Mouse (Mus musculus) WW6 (cell line): ENCODE measurements around the gene Sap30l.
"Not testable (repeated sequence)": the region's sequence is repeated elsewhere in the genome, so short reads cannot be mapped to it uniquely, and the experiment has no call there.

ENCODE experiments used
- DNase-seq: peaks from one replicate; pipeline ENCODE4 v3.0.0-alpha.2; 2013; ENCODE audit warnings: low read depth, low spot score

The Sap30l gene

DNA sequence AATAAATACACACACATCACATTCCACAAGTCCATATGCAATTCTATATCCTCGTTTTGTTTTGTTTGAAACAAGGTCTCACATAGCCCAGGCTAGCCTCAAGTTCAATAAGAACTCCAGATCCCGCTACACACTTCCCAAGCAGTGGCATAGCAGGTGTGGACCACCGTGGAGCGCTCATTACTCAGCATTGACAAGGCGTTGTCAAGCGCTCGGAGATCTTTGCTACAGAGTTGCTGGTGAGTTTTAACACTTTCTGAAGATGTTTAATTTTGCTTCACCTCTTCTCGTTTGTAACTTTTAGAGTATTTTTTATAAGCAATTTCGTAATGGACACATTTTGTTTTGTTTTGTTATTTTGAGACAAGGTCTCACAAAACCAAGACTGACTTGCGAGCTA, 2.0 kb upstream of the Sap30l start:
- DNase-seq, result no peak

DNA sequence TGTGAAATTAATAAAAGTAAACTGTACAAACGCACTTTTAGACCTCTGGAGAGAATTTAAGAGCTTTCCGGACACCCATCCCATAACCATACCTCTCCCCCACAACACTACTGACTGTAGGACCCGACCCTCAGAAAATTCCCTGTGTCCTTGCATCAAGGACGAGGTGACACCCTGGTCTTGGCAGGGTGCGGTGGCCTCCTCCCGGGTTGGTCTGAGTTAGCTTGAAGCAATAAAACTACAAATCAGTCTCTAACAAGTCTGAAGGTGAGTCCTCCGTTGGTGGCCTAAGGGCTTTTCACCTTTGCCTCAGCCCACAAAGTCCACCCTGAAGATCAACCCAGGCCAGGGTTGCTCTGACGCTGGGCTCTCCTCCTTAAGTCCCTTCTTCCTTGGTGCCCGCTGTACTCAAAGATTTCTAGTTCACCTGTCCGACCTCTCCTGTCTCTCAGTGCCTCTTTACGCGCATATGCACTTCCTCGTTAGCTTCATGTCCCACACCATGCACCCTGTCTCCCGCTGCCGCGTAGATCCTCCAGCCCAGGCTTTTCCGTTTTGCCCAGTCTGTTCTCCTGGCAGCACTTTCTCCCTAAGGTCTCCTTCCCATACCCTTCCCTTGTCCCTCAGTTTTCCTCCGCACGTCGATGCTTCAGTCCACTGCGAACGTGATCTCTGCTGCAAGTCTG, 1.0 kb upstream of the Sap30l start:
- DNase-seq, result no peak

DNA sequence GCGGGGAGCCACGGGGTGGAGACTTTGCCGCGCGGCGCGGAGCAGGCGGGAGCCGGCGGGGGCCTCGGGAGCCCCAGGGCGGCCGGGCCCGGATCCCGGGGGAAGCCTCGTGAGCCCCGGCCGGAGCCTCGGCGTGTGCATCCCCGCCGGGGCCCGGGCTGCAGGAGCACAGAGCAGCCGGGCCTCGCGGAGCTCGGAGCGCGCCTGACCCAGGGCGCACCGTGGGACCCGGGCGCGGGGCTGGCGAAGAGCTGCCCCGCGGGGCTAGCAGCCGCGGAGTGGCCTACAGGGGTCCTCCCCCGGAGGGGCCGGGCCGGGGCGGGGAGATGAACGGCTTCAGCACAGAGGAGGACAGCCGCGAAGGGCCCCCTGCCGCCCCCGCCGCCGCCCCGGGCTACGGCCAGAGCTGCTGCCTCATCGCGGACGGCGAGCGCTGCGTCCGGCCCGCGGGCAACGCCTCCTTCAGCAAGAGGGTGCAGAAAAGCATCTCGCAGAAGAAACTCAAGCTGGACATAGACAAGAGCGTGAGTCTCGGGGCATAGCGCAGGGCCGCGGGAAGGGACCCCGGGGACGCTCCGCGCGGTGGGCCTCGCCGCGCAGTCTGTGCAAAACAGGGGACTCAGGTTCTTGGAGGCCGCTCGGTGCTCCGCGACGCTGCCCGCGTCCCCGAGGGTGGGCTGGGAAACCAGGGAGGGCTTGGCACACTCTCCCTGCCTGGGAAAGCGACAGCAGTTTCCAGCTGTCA, 501 bp downstream of the Sap30l start:
- DNase-seq, result no peak

DNA sequence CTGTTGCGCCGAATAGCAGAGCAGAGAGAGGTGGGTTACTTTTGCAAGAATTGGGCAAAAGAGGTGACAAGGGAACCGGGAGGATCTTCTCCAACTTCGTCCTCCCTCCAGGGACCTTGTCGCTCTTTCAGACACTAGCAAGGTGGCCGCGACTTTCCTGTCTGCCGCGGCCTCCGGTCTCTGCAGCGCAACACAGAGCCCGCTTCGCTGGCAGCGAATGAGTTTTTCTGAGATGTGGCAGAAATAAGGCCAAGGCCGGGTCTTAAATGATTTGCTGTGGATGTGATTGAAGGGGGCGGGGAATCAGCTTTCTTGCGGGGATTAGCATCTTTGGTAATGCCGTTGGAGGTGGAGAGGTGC, 1.1 kb downstream of the Sap30l start:
- no peak for DNase-seq

DNA sequence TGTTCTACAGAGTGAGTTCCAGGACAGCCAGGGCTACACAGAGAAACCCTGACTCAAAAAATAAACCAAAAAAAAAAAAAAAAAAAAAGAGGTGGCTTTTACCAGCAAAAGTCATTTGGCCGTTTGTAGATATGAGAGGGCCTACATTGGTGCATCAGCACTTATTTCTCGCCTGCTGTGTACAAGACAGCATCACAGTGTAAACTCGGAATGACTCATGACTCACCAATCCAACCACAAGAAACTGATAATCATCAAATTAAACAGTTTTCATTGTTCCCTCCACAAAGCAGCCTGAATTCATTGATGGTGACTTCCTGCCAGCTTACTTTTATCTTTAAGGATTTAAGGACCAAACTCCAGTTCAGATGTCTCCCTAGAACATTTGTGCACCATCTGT, 3.6 kb downstream of the Sap30l start:
- no peak for DNase-seq

DNA sequence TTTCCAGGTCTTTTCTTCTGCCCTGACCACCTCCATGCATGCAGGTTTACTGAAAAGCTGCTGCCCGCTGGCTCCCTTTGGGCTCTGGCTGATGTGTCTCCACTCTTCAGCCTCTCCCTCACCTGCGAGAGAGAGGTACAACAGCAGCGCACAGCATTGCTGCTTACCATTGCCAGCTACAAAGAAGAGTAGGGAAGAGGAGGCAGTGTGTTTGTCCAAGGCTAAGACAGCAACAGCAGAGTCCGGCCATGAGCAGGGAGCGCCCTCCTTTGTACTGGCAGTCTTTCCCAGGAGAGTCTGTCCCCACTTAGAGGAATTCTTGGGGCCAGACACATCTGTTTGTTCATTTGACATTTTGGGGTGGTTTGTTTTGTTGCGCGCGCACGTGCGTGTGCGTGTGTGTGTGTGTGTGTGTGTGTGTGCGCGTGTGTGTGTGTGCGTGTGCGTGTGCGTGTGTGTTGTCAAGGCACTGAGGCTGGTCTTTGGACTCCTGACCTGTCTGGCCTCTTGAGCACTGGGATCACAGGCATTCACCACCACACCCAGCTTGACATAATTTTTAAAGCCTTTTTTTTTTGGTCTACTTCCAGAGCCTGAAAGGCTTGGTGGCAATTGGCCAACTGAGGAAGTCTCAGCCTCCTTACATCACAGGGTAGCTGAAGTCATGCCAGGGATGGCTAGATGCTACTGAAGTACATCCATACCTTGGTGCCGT, 7.7 kb downstream of the Sap30l start:
- no peak for DNase-seq

DNA sequence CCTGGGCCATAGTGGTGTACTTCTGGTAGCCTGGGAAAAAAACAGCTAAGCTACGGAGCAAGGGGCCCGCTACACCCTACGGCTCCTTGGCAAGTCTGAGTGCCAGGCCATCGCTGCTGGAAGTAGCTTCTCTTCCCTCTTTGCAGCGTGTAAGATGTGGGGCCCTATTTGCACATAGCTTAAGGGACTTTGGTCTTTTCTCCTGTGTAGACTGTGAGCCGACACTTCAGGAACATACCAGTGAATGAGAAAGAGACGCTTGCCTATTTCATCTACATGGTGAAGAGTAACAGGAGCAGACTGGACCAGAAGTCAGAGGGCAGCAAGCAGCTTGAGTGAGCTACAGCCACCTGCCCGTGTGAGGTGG, 8.3 kb downstream of the Sap30l start:
- DNase-seq, result no peak

DNA sequence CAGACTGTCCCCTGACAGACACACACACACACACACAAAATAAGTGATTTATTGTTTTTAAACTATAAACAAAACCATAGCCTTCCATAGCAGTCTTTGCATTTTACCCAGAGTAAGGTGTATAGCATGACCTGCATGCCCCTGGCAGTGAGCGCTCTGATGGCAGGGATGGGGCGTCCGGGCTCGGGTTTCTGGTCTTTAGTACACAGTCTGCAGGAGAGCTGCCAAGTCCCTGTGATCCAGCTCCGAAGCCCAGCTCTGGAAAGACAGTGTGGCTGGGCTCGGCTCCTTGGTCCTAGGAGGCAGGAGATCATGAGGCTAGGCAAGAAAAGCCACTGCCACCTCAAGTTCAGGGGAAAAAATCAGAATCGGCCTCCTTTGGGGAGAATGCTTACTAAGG, 9.6 kb downstream of the Sap30l start:
- no peak for DNase-seq

DNA sequence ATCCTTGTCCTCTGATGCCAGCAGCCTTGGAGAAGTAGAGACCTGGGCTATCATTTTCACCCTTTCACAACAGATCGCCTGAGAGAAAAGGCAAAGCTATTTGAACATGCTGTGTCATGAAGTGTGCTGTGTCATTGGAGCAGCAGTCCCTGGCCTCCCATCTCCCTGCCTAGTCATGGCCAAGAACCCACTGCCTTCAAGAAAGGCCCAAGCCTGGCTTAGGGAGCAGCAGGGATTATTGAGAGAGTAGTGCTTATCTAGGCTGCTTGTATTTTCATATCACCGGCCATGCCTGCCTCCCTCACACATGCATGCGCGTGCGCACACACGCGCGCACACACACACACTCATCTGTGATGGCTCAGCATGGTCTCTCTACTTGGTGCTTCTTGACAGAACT, 10.8 kb downstream of the Sap30l start:
- DNase-seq, result no peak

DNA sequence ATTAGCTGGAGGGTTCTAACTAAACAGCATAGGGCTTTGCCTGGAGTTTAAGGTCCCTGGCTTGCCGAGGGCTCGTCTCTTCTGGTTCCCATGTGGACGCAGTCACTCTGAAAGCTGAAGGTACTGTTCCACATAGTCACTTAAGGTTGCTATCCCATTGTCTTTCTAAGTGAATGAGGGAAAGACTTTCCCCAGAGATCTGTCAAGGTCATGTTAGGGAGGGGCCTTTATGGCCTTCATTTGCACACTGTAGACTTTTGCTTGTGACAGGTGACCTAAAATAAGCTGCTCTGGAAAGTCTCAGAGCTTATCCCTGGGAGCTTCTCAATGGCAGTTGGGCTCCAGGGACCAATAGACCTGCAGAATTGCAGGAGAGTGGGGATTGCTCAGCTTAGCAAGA, 12.2 kb downstream of the Sap30l start:
- DNase-seq, result no peak

DNA sequence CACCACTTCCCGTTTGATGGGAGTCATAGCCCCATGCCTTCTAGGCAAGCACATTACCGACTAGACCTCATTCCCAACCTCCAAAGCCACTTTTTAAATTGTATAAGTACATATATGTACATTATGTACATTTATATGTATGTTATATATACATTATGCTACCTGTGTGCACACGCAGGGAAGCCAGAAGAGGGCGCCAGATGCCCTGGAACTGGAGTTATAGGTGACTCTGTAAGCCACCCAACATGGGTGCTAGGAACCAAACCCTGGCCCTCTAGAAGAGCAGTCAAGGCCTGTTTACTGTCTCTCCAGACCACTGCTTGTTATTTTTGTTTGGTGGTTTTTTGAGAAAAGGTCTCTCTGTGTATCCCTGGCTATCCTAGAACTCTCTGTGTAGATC, 16.8 kb downstream of the Sap30l start:
- DNase-seq, result no peak

DNA sequence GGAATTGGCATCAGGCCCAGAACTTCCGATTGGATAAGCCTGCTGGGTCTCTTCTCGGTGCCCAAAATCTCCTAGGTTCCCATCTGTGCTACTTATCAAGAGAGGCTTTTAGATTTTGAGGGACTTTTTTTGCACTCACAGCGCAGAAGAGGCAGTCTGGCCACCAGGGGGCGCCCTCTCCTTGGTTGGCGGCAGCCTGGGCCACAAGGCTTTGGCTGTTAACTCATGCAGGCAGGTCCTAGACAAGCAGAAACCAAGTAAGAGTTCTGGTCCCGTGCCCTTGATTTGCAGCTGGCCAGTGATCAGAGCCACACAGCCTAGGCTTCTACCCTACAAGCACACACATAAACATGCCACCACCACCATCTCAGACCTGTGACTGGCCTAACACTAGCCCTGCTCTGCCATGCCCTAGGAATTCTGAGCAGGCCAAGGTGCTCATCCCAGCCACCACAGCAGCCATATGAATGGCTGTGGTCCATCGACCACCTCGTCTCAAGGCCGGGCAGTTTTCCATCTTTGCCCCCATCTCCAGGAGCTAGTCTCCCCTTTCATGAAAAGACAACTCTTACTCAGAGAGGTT, 18.7 kb downstream of the Sap30l start:
- no peak for DNase-seq

DNA sequence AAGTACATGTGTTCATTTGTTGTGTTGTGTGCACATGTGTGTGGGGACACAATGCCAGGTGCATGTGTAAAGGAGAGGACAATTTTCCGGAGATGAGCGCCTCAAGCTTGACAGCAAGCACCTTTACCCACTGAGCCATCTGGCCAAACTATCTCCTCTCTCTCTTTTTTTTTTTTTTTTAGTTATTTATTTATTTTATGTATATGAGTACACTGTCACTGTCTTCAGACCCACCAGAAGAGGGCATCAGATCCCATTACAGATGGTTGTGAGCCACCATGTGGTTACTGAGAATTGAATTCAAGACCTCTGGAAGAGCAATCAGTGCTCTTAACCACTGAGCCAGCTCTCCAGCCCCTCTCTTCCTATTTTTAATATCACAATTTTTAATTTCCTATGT, 21.7 kb downstream of the Sap30l start:
- DNase-seq, result not testable (repeated sequence)

DNA sequence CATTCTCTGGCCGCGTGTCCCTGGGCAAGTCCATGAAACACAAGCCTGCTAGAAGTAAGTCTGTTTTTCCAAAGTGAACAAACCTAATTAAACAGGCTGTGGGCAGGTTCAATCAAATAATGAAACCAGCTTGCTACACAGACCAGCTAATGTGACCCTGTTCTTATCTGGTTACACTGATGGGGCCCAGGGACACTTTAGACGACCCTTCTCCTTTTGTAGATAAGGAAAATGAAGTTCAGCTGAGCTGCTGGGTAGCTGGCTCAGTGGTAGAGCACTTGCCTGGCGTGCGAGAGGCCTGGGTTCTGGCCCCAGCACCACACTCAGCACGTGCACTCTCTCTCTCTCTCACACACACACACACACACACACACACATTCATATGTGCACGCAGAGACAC, 22.3 kb downstream of the Sap30l start:
- no peak for DNase-seq

DNA sequence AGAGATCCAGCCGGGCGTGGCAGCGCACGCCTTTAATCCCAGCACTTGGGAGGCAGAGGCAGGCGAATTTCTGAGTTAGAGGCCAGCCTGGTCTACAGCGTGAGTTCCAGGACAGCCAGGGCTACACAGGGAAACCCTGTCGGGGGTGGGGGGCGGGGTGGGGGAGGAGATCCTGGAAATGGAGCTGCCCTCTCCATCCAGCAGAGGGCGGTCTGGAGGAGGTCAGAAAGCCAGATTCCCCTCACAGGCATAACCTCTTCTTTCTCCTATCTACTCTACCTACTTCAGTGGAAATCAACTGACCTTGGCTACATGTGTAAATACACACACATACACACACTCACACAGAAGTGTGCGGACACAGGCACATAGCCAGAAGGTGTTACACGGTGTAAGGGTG, 23.8 kb downstream of the Sap30l start:
- DNase-seq, result not testable (repeated sequence)

DNA sequence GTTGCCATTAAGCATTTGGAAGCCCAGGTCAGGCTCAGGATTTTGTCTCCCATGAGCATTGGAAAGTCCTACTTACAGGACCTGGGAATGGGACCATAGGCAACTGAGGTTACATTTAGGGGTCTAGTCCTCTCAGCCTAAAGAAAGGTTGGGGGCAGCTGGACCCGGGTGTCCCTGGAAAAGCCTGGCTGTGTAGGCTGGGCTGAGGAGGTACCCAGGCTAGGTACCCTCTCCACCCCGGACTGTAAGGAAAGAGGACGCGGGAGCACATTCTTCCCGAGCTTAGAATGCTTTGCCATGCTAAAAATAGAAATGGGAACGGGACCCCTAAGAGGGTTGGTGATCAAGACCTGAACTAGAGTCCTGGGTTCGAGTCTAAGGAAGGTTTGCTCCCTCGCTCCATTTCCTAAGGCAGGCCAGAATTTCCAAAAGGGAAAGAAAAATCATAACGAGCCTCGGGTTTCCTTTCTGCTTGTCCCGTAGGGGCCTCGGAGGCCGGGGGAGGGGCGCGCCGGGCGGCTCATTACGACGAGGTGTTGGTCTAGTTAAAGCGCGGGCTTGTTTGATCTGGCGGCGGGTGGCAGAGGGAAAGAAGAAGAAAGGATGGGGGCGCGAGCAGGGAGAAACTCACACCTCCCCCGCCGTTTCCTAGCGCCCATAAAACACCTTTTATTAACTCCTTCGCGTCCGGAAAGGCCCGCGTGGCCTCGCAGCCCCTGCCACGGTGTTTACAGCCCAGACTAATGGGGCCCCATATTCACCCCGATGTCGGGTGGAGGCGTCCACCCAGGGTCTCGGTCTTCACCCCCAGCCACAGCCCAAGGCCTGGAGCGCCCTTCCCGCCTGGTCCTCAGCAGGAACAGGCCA, 25.8 kb downstream of the Sap30l start:
- no peak for DNase-seq

DNA sequence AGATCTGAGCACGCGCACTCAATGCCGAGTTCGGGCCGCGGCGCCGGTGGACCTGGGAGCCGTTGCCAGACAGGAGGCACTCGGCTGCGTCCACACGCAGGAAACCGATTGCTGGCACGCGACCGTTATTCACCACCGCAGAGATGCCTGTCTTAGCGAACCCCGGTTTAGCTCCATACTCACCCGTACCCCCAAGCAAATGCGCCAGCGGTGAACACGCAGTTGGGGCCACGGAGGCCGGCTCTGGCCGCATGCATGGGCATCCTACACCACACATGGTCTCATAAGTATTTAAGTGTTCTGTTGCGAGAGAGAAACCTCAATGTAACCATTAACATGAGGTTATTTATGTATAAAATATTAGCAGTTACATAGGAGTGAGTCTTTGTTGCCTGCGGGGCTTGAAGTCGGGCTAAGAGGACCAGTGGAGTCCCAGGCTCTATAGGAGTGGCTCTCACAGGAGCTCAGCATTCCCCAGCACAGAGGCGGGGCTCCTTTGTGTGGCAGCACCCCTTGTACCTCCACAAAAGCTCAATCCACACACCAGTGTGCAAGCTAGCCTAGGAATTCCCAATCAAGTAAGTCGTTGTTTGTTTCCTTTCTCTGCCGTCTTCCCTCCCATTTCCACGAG, 26.6 kb downstream of the Sap30l start:
- DNase-seq, result no peak

DNA sequence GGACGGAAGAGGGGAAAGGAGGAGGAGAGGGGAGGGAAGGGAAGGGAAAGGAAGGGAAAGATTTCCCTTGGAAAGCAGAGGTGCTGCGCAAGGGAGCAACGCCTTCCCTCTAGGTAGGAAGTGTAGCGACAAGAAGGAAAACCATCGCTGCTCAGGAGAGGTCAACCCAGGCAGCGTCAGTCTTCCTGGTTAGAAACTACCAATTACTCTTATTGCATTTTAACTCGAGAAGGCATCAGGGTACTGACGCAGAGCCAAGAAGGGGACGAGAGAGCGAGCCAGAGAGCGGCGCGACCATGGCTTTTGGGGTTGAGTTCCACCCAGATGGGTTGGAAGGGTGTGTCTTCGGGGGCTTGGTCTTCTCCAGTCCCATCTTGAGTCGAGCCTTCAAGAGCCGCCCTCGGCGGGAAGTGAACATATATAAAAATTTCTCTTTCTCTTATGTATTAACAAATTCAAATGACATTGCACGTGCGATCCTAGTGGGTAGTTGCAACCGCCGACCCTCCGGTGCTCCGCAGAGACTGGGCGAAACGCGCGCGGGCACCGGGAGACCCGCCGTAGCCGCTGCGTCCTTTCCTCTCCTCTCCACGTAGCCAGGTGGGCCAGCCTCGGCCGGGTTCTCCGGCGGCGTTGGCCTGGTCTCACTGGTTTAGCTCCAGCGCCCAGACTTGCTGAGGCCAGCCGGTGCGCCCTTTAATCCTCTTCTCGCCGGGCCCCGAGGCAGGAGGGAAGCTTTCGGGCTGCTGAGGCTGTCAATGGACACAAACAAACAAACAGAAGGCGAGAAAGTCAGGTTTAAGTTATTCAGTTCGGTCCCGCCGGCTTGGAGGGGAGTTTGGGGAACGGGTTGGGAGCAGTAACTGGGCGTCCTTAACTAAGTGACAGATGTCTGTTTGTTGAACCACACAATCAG, 27.8 kb downstream of the Sap30l start:
- DNase-seq, result no peak

DNA sequence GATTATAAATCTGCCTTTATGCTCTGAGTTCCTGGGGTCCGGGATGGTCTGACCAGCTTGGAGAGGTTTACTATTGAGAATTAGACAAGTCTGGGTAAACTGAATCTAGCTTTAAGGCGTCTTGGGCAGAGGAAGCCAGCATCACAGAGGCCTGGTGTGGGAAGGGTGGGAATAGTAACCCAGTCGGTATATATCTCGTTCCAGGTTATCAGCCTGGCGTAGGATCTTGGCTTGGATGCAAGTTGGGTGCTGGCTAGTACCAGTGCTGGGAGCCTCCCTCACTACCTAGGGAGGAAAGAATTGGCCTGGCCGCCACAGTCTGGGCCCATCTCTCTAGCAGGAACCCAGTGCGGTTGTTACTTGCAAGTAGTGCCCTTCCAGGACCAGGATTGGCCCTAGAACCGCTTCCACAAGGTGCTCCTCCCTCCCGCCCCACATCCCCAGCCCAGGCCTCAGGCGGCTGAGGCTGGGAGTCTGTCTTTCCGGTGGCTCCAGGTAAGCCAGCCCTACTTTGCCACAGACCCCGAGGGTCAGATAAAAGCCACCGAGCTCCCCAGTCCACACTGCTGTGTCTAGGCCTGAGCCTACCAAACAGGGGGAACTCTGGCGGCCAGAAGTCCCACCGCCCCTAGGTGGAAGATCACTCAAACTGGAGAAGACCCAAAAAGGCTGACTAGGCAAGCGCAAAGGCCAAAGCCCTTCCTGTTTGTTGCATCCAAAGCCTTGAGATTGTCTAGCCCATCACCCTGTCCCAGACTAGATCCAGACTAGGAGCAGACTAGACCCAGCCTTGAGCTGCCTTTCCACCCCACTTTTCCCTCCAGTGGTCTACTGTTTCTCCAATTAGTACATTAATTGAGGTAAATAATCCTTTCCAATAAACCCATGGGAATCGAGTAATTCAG, 28.7 kb downstream of the Sap30l start:
- no peak for DNase-seq
